Mouse (Mus musculus): ENCODE data around the gene Slc2a5. TPM values are rescaled to one million over a fixed set of nuclear protein-coding genes. Genes with fewer than 3 reads are reported as not detected.

Gene Slc2a5
- polyA plus RNA-seq, 1 experiment from 2014 or later = 2.8 TPM

GRCm38 (mm10) chr4:150132692-150133271, 13.7 kb downstream of the Slc2a5 start:
- Histone ChIP-seq H3K9ac (no peak overlapping the region), H3K36me3 (replicated peaks; ENCODE audit: control insufficient read depth, insufficient read depth) (no peaks in the 10 kb centered on the region), H3K4me2 (replicated peaks) (peak overlapping the region; percentile 40), H3K9me3 (ENCODE audit: control insufficient read depth, low read length) (no peaks in the 10 kb centered on the region), H3K27ac (no peak overlapping the region), H3K4me3 (replicated peaks; ENCODE audit: low read length) (no peak overlapping the region), H3K4me1 (replicated peaks; ENCODE audit: control insufficient read depth, insufficient read depth, low read length) (no peaks in the 10 kb centered on the region), H3K27me3 (ENCODE audit: control insufficient read depth, insufficient read depth, low read length) (no peaks in the 10 kb centered on the region)
- WGBS = 34% methylated on average over 23 of the region's 24 CpGs
- DNase-seq (ENCODE audit: low spot score) = no peak
- ATAC-seq (ENCODE audit: low FRiP score) = no peak

GRCm38 (mm10) chr4:150135254-150135653, 16.2 kb downstream of the Slc2a5 start:
- H3K4me2 ChIP-seq (replicated peaks) = no peak overlapping the region
- H3K9me3 ChIP-seq (ENCODE audit: control insufficient read depth, low read length) = no peaks in the 10 kb centered on the region
- H3K9ac ChIP-seq = no peak overlapping the region
- ATAC-seq (ENCODE audit: low FRiP score) = no peak
- no peaks in the 10 kb centered on the region for H3K4me1 ChIP-seq (replicated peaks; ENCODE audit: control insufficient read depth, insufficient read depth, low read length)
- 86% methylated on average over 7 of the region's 7 CpGs for WGBS
- H3K27me3 ChIP-seq (ENCODE audit: control insufficient read depth, insufficient read depth, low read length) = no peaks in the 10 kb centered on the region
- no peak overlapping the region for H3K27ac ChIP-seq
- no peak overlapping the region for H3K4me3 ChIP-seq (replicated peaks; ENCODE audit: low read length)
- no peak for DNase-seq (ENCODE audit: low spot score)
- no peaks in the 10 kb centered on the region for H3K36me3 ChIP-seq (replicated peaks; ENCODE audit: control insufficient read depth, insufficient read depth)

- Histone ChIP-seq H3K36me3 (replicated peaks; ENCODE audit: control insufficient read depth, insufficient read depth) (no peaks in the 10 kb centered on the region), H3K27me3 (ENCODE audit: control insufficient read depth, insufficient read depth, low read length) (no peaks in the 10 kb centered on the region), H3K9ac (no peak overlapping the region), H3K4me3 (replicated peaks; ENCODE audit: low read length) (no peak overlapping the region), H3K4me1 (replicated peaks; ENCODE audit: control insufficient read depth, insufficient read depth, low read length) (no peaks in the 10 kb centered on the region), H3K27ac (no peak overlapping the region), H3K4me2 (replicated peaks) (no peak overlapping the region), H3K9me3 (ENCODE audit: control insufficient read depth, low read length) (no peaks in the 10 kb centered on the region)
- DNase-seq (ENCODE audit: low spot score) (peak; percentile 80), ATAC-seq (ENCODE audit: low FRiP score) (peak; percentile 25; the same call in 1 of the 2 replicates)
- 9% methylated on average over 10 of the region's 10 CpGs for WGBS
These were observed 17.6 kb downstream of the Slc2a5 start for GRCm38 (mm10) chr4:150136693-150137092.

GRCm38 (mm10) chr4:150137368-150138083, 18.4 kb downstream of the Slc2a5 start:
- no peak for ATAC-seq (ENCODE audit: low FRiP score)
- no peak overlapping the region for H3K4me2 ChIP-seq (replicated peaks)
- H3K4me1 ChIP-seq (replicated peaks; ENCODE audit: control insufficient read depth, insufficient read depth, low read length) = no peaks in the 10 kb centered on the region
- no peak overlapping the region for H3K4me3 ChIP-seq (replicated peaks; ENCODE audit: low read length)
- no peaks in the 10 kb centered on the region for H3K9me3 ChIP-seq (ENCODE audit: control insufficient read depth, low read length)
- no peak for DNase-seq (ENCODE audit: low spot score)
- no peaks in the 10 kb centered on the region for H3K36me3 ChIP-seq (replicated peaks; ENCODE audit: control insufficient read depth, insufficient read depth)
- no peak overlapping the region for H3K9ac ChIP-seq
- H3K27ac ChIP-seq = 0 out of 2 replicates have a peak overlapping the region, but pooled peaks have one; percentile 16
- 84% methylated on average over 7 of the region's 7 CpGs for WGBS
- H3K27me3 ChIP-seq (ENCODE audit: control insufficient read depth, insufficient read depth, low read length) = no peaks in the 10 kb centered on the region

GRCm38 (mm10) chr4:150138084-150138543, 19.0 kb downstream of the Slc2a5 start:
- Histone ChIP-seq H3K27me3 (ENCODE audit: control insufficient read depth, insufficient read depth, low read length) (no peaks in the 10 kb centered on the region), H3K27ac (peak overlapping the region; percentile 27), H3K4me2 (replicated peaks) (peak overlapping the region; percentile 45), H3K4me1 (replicated peaks; ENCODE audit: control insufficient read depth, insufficient read depth, low read length) (no peaks in the 10 kb centered on the region), H3K9me3 (ENCODE audit: control insufficient read depth, low read length) (no peaks in the 10 kb centered on the region), H3K9ac (peak overlapping the region; percentile 43; the same call in 1 of the 2 replicates), H3K36me3 (replicated peaks; ENCODE audit: control insufficient read depth, insufficient read depth) (no peaks in the 10 kb centered on the region), H3K4me3 (replicated peaks; ENCODE audit: low read length) (peak overlapping the region; percentile 25)
- peak; percentile 81 for ATAC-seq (ENCODE audit: low FRiP score)
- WGBS = 19% methylated on average over 9 of the region's 9 CpGs
- peak; percentile 72 for DNase-seq (ENCODE audit: low spot score)

GRCm38 (mm10) chr4:150139090-150139489, 20.0 kb downstream of the Slc2a5 start:
- no peaks in the 10 kb centered on the region for H3K9me3 ChIP-seq (ENCODE audit: control insufficient read depth, low read length)
- H3K4me2 ChIP-seq (replicated peaks) = no peak overlapping the region
- WGBS = 75% methylated on average over 13 of the region's 13 CpGs
- no peaks in the 10 kb centered on the region for H3K36me3 ChIP-seq (replicated peaks; ENCODE audit: control insufficient read depth, insufficient read depth)
- ATAC-seq (ENCODE audit: low FRiP score) (no peak), DNase-seq (ENCODE audit: low spot score) (no peak)
- H3K9ac ChIP-seq = 0 out of 2 replicates have a peak overlapping the region, but pooled peaks have one; percentile 43
- no peaks in the 10 kb centered on the region for H3K4me1 ChIP-seq (replicated peaks; ENCODE audit: control insufficient read depth, insufficient read depth, low read length)
- no peaks in the 10 kb centered on the region for H3K27me3 ChIP-seq (ENCODE audit: control insufficient read depth, insufficient read depth, low read length)
- H3K4me3 ChIP-seq (replicated peaks; ENCODE audit: low read length) = no peak overlapping the region
- H3K27ac ChIP-seq = no peak overlapping the region

- no peak for DNase-seq (ENCODE audit: low spot score)
These were observed 21.3 kb downstream of the Slc2a5 start for GRCm38 (mm10) chr4:150140346-150140745.

GRCm38 (mm10) chr4:150144242-150144641, 25.2 kb downstream of the Slc2a5 start:
- H3K4me3 ChIP-seq (replicated peaks; ENCODE audit: low read length) = no peak overlapping the region
- no peaks in the 10 kb centered on the region for H3K4me1 ChIP-seq (replicated peaks; ENCODE audit: control insufficient read depth, insufficient read depth, low read length)
- H3K4me2 ChIP-seq (replicated peaks) = no peak overlapping the region
- no peak overlapping the region for H3K27ac ChIP-seq
- DNase-seq (ENCODE audit: low spot score) (no peak), ATAC-seq (ENCODE audit: low FRiP score) (no peak)
- H3K27me3 ChIP-seq (ENCODE audit: control insufficient read depth, insufficient read depth, low read length) = no peaks in the 10 kb centered on the region
- no peaks in the 10 kb centered on the region for H3K36me3 ChIP-seq (replicated peaks; ENCODE audit: control insufficient read depth, insufficient read depth)
- H3K9ac ChIP-seq = no peak overlapping the region
- 23% methylated on average over 12 of the region's 12 CpGs for WGBS
- peaks cover 4% of the 10 kb centered on the region; the same call in 1 of the 2 replicates for H3K9me3 ChIP-seq (ENCODE audit: control insufficient read depth, low read length)

More at GRCm38 (mm10) chr4:150140346-150140745, 21.3 kb downstream of the Slc2a5 start:
- no peak for ATAC-seq (ENCODE audit: low FRiP score)
- no peak overlapping the region for H3K4me3 ChIP-seq (replicated peaks; ENCODE audit: low read length)
- no peak overlapping the region for H3K9ac ChIP-seq
- no peak overlapping the region for H3K27ac ChIP-seq
- H3K4me1 ChIP-seq (replicated peaks; ENCODE audit: control insufficient read depth, insufficient read depth, low read length) = no peaks in the 10 kb centered on the region
- no peaks in the 10 kb centered on the region for H3K36me3 ChIP-seq (replicated peaks; ENCODE audit: control insufficient read depth, insufficient read depth)
- 60% methylated on average over 7 of the region's 7 CpGs for WGBS
- H3K4me2 ChIP-seq (replicated peaks) = no peak overlapping the region
- no peaks in the 10 kb centered on the region for H3K9me3 ChIP-seq (ENCODE audit: control insufficient read depth, low read length)
- H3K27me3 ChIP-seq (ENCODE audit: control insufficient read depth, insufficient read depth, low read length) = no peaks in the 10 kb centered on the region

- ATAC-seq (ENCODE audit: low FRiP score) (no peak), DNase-seq (ENCODE audit: low spot score) (no peak)
- Histone ChIP-seq H3K4me2 (replicated peaks) (no peak overlapping the region), H3K9me3 (ENCODE audit: control insufficient read depth, low read length) (peaks cover 4% of the 10 kb centered on the region; the same call in 1 of the 2 replicates), H3K27ac (no peak overlapping the region), H3K4me1 (replicated peaks; ENCODE audit: control insufficient read depth, insufficient read depth, low read length) (no peaks in the 10 kb centered on the region), H3K4me3 (replicated peaks; ENCODE audit: low read length) (no peak overlapping the region), H3K9ac (no peak overlapping the region), H3K27me3 (ENCODE audit: control insufficient read depth, insufficient read depth, low read length) (no peaks in the 10 kb centered on the region), H3K36me3 (replicated peaks; ENCODE audit: control insufficient read depth, insufficient read depth) (no peaks in the 10 kb centered on the region)
- WGBS = 87% methylated on average over 4 of the region's 4 CpGs
These were observed 27.2 kb downstream of the Slc2a5 start for GRCm38 (mm10) chr4:150146286-150146685.
